Mouse (Mus musculus): ENCODE data around the gene Gm12117.

GRCm38 (mm10) chr11:33299371-33299770 lies 22.8 kb upstream of the Gm12117 start:
- no peak for TF ChIP-seq POLR2A (IDR thresholded peaks at IDR 0.05; ENCODE audit: control insufficient read depth, extremely low read depth, insufficient read depth, low read length, poor library complexity)
- no peak for TF ChIP-seq CTCF (IDR thresholded peaks at IDR 0.05; ENCODE audit: borderline replicate concordance, control insufficient read depth, extremely low read depth, insufficient read depth, low read length, poor library complexity)
